ENCODE assay signal across 29 mouse cellular contexts in the genomic region with DNA sequence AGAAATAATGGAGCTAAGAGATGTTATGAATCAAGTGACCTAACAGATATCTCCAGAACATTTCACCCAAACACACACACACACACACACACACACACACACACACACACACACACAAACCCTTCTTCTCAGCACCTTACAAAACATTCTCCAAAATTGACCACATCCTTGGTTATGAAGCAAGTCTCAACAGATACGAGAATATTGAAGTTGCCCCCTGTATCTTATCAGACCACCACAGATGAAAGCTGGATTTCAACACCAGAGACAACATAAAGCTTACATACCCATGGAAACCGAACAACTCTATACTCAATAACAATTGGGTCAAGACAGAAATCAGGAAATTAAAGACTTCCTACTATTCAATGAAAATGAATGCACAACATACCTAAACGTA. TPM values are rescaled to one million over a fixed set of nuclear protein-coding genes. Genes with fewer than 3 reads are reported as not detected.
DNase-seq lines count a peak whose midpoint lies in the region; ATAC-seq lines count a peak whose summit lies in the region.
"Had no signal": no experiment of that assay in that cellular context is flagged by ENCODE, and none has a peak within 500 bp of the region (broad histone marks: within the 10 kb centered on the region; RNA-seq: fewer than 3 reads in every experiment).

No protein-coding gene starts in this region.

- no peak overlapping the region for H3K9ac ChIP-seq in forebrain, embryonic 12.5 days
- H3K9ac ChIP-seq: embryonic facial prominence, embryonic 13.5 days; embryonic facial prominence, embryonic 15.5 days; forebrain, embryonic 13.5 days had no signal

- H3K27ac ChIP-seq in forebrain, embryonic 12.5 days: no peak overlapping the region
- H3K27ac ChIP-seq: embryonic facial prominence, embryonic 13.5 days; embryonic facial prominence, embryonic 15.5 days; forebrain, embryonic 10.5 days; forebrain, embryonic 13.5 days had no signal

- no peaks in the 10 kb centered on the region for H3K36me3 ChIP-seq in forebrain, embryonic 12.5 days (replicated peaks)
- H3K36me3 ChIP-seq: embryonic facial prominence, embryonic 13.5 days; embryonic facial prominence, embryonic 15.5 days; forebrain, embryonic 10.5 days; G1E had no signal

- H3K27me3 ChIP-seq in forebrain, embryonic 12.5 days: no peaks in the 10 kb centered on the region
- H3K27me3 ChIP-seq: CH12.LX; embryonic facial prominence, embryonic 13.5 days; embryonic facial prominence, embryonic 15.5 days; forebrain, embryonic 13.5 days; Patski had no signal

- no peak overlapping the region for H3K4me3 ChIP-seq in forebrain, embryonic 12.5 days (replicated peaks)
- H3K4me3 ChIP-seq: embryonic facial prominence, embryonic 13.5 days; embryonic facial prominence, embryonic 15.5 days; erythroblast, embryonic 14.5 days; forebrain, embryonic 10.5 days; forebrain, embryonic 13.5 days had no signal

- no peak for DNase-seq in thymus, postnatal 14 days
- DNase-seq in layer of hippocampus, adult 18-20 months (ENCODE audit: low spot score in 2 of 2): no peak
- DNase-seq: adrenal gland, adult 8-10 months; adrenal gland, postnatal 14 days; adrenal gland, postnatal 36 days; B cell, adult 2 months; cerebellum, adult 11-12 months; cerebellum, adult 2 months; cerebellum, adult 9-10 months; cerebellum, postnatal 10 days; cerebellum, postnatal 25 days; embryo, embryonic 11 days had no signal

- H3K4me1 ChIP-seq in forebrain, embryonic 12.5 days: peaks cover 4% of the 10 kb centered on the region

- H3K9me3 ChIP-seq in forebrain, embryonic 12.5 days: no peaks in the 10 kb centered on the region
- H3K9me3 ChIP-seq: embryonic facial prominence, embryonic 13.5 days; embryonic facial prominence, embryonic 15.5 days; forebrain, embryonic 10.5 days; forebrain, embryonic 13.5 days; G1E had no signal

- H3K4me2 ChIP-seq in forebrain, embryonic 12.5 days: no peak overlapping the region
- H3K4me2 ChIP-seq: embryonic facial prominence, embryonic 13.5 days; embryonic facial prominence, embryonic 15.5 days; forebrain, embryonic 13.5 days had no signal

- 86% methylated on average over 3 of the region's 3 CpGs for WGBS in forebrain, embryonic 12.5 days

- peak; percentile 24; the same call in 1 of the 2 replicates for ATAC-seq in common myeloid progenitor, adult 5-6 weeks (replicated peaks; ENCODE audit: low read depth, poor library complexity, severe bottlenecking)
- peak; percentile 30; the same call in 1 of the 2 replicates for ATAC-seq in megakaryocyte, adult 5-6 weeks (ENCODE audit: poor library complexity, severe bottlenecking)
- ATAC-seq in forebrain, embryonic 12.5 days (ENCODE audit: low FRiP score): no peak
- ATAC-seq: activated CD4-positive, CD25-positive, alpha-beta regulatory T cell, adult 4 months; CD4-positive, CD25-positive, alpha-beta regulatory T cell, adult 4 months; forebrain, embryonic 13.5 days; forebrain, embryonic 16.5 days; Patski had no signal

RNA-seq across cellular contexts. Expression of a gene that starts 4.6 kb away (rescaled TPM):
- not detected in 2 replicates for total RNA-seq in common myeloid progenitor, adult 5-6 weeks (2017)
- total RNA-seq in megakaryocyte, adult 5-6 weeks (2015): not detected in 2 replicates
- not detected in 2 replicates for total RNA-seq in megakaryocyte, adult 5-6 weeks (2017)
- not detected in 2 replicates for polyA plus RNA-seq in forebrain, embryonic 12.5 days (2016; fragmentation: Nextera tagmentation; extraction: Ambion mirVana)
- not detected for total RNA-seq in layer of hippocampus, adult 18-20 months (2021)
- total RNA-seq: adrenal gland, adult 18-20 months; adrenal gland, adult 8-10 months; adrenal gland, postnatal 14 days; adrenal gland, postnatal 36 days; CH12.LX had no signal
- polyA plus RNA-seq: CD4-positive, CD25-positive, alpha-beta regulatory T cell, adult 4 months; cerebellum, adult 2 months; embryonic facial prominence, embryonic 11.5 days; embryonic facial prominence, embryonic 13.5 days; erythroblast, embryonic 14.5 days; forebrain, embryonic 10.5 days; forebrain, embryonic 13.5 days; forebrain, embryonic 16.5 days; frontal cortex, adult 2 months; G1E; Patski had no signal

RNA-seq across cellular contexts. Expression of a gene that starts 31.9 kb away (rescaled TPM):
- total RNA-seq in common myeloid progenitor, adult 5-6 weeks (2017): 0.39 TPM in 1 of 2 replicates, not detected in the other
- total RNA-seq in megakaryocyte, adult 5-6 weeks (2015): 1.4 and 1.9 TPM in 2 replicates
- total RNA-seq in megakaryocyte, adult 5-6 weeks (2017): 1.7 and 2.3 TPM in 2 replicates
- polyA plus RNA-seq in forebrain, embryonic 12.5 days (2016; fragmentation: Nextera tagmentation; extraction: Ambion mirVana): 0.67 and 1.0 TPM in 2 replicates
- 10 to 100 TPM; 32.9 to 35.8 TPM for total RNA-seq in layer of hippocampus, adult 18-20 months (2021)
- polyA plus RNA-seq: G1E had no signal

Comparison
In these comparisons a context has a peak if more than half of its experiments do, and no peak if none do; other contexts are left out.
1. RNA of a gene that starts 31.9 kb away (total RNA-seq): 32.9 to 35.8 TPM in layer of hippocampus, adult 18-20 months; 1.4 to 2.3 TPM in megakaryocyte, adult 5-6 weeks and 0.39 TPM in common myeloid progenitor, adult 5-6 weeks; every median in the first group is over 10 times any median in the second.